Mouse (Mus musculus): ENCODE results near the gene Zfp148.
"Not testable (repeated sequence)": the region's sequence is repeated elsewhere in the genome, so short reads cannot be mapped to it uniquely, and the experiment has no call there.

Gene Zfp148

DNA sequence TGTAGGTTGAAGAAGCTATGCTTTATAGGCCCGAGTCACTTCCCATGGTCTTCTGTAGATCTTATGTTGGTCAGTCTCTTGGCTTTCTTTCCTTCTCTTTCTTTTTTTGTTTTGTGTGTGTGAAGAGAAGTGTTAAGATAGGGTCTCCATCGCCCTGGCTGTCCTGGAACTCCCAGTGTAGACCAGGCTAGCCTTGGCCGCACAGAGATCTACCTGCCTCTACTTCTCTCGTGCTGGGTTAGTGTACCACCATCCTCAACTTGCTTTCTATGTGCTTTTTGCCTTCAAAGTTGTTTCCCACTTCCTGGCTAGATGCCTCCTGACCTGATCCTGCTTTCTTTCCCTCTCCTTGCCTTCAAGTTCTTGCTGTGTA is 84.6 kb downstream of the Zfp148 start:
- no peak for DNase-seq

DNA sequence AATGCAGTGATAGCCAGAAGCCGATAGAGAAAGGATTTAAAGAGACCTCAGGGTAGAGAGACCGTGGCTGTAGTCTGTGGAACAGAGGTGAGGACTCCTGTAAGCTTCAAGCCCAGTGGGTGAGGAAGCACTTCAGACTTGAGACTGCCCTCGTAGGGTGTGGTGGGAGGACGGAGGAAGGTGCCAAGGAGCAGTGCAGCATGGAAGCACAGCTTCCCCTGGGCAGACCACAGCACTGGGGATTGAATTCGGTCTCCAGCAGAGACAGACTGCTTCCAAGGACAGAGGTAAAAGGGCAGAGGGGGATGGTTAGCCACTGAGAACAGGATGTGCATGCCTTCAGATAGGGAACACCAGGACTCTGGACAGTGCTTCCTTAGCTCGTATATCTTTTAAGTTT is 86.8 kb downstream of the Zfp148 start:
- DNase-seq = peak; percentile 79

DNA sequence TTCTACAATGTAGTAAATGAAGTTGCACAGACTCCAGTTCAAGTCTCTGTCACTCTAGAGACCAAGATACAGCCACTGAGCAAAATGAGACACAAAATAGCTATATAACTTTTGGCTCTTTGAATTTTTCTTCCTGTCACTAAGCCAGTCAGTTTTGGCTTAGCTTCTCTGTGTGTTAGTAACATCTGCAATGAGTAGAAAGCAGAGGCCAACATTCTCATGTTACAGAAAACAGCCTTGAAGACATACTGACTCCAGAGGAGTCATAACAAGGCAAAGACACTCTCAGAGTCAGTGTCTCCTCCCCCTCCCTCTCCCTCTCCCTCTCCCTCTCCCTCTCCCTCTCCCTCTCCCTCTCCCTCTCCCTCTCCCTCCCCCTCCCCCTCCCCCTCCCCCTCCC is 89.3 kb downstream of the Zfp148 start:
- no peak for DNase-seq

DNA sequence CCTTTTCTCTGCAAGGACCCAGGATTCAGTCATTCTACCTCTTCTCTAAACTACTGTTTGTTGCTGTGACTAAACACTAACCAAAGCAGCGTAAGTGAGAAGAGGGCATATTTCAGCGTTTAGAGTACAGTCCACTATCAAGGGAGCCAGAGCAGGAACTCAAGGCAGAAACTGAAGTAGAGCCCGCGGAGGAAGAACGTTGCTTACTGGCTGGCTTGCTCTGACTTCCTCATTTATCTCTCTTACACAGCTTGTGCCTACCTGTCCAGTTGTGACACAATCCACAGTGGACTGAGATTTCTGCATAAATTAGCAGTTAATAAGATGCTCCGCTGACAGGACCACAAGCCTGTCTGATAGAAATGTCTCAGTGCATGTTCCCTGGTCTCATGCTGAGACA is 93.7 kb downstream of the Zfp148 start:
- no peak for DNase-seq

GRCm38 (mm10) chr16:33479926-33480325 is 99.3 kb downstream of the Zfp148 start:
- no peak for DNase-seq

DNA sequence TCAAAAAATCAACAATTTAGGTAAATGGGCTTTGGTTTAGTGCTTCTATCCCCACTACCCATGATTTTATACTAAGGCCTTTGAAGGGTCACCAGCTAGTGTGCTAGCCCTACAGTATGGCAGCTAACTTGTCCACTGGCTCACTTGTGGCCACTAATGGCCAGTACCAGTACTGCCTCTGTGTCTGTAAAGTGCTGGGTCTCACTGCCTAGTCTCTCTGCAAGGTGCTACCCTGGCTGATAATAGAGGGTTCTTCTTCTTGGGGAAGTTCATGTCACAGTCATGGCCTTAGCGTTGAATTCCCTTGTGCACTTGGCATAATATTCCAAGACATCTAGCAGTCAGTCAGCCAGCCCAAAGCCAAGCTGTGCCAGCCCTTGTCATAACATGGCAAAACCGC is 100.5 kb downstream of the Zfp148 start:
- DNase-seq = peak; percentile 36

DNA sequence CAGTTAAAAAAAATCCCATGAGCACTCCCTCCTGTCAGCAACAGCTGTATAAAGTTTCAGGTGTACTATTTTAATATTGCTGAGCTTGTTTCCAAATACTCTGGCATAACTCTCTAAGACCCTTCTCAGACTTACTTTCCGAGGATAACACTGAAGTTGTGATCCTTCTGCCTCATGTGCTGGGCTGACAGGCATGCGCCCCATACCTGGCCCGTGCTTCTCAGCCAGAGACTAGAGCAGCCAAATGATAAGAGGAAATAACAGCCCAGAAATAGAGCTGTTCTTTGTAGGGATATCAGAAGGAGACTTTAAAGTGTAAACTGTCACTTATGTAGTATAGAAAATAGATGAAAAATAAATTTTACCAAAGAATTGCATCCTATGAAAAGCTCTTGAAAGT is 101.7 kb downstream of the Zfp148 start:
- DNase-seq = no peak

DNA sequence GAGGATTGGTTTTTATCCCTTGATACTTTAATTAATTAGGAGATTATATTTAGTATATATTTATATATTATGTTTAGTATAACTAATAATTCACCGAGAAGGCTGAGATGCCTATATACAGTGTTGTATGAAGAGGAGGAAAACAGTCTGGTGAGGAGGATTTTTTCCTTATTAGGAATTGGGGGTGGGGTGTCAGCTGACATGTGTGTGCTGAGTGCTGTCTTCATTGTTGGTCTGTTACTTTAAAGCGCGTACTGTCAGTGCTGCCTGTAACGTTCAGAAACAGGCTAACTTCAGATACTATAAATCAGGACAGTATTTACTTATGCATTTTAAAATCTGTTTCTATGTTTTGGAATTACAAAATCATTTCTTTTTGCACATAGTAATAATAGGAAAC is 107.1 kb downstream of the Zfp148 start:
- DNase-seq = no peak

GRCm38 (mm10) chr16:33494374-33494773 is 113.7 kb downstream of the Zfp148 start:
- no peak for DNase-seq

DNA sequence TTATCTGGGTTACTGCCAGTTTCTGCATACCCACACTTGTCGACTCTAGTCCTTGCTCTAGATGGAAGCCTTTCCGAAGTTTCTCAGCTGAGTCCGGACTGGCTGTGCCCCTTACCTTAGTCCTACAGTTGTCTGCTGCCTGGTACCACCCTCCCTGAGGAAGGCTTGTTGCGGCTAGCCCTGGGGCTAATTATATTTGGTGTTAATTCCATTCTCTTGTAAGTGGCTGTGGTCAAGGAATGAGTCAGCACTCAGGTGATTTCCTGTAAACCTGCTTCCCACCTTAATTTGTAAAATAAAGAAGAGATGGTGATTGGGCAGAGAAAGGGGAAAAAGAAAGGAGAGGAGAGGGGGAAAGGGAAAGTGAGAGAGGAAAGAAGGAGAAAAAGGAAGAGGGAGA is 127.4 kb downstream of the Zfp148 start:
- no peak for DNase-seq

GRCm38 (mm10) chr16:33509231-33509630 is 128.6 kb downstream of the Zfp148 start:
- DNase-seq = not testable (repeated sequence)

DNA sequence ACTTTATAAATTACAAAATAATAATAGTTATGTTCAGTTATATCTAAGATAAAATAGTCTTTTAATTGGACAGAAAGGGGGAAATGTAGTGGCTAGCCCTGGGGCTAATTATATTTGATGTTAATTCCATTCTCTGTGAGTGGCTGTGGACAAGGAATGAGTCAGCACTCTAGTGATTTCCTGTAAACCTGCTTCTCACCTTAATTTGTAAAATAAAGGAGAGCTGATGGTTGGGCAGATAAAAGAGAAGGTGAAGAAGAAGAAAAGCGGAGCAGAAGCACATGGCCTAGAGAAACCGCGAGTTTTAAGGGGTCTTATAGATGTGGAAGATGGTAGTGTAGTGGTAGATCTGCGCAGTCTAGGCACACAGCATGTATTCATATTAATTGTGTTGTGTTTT is 130.2 kb downstream of the Zfp148 start:
- DNase-seq = not testable (repeated sequence)

DNA sequence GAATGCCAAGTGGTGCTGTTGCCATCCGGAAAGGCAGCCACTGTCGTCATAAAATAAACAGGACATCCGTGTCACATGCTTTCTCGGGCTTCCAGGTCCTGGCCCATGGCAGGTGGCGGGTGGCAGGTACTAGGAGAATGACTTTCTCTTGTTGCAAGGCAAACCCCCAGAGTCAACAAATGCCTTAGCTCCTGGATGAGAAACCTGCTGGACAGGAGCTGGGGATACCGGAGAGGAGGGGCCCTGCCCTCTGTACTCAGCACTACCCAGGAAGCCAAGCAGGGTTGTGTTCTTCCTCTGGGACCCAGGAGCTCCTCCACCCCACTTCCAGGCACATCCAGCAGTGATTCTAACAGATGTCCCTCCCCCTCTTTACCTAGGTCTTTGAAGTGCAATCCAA is 131.9 kb downstream of the Zfp148 start:
- DNase-seq = no peak

- DNase-seq = peak; percentile 10
Measured at GRCm38 (mm10) chr16:33516807-33517565, 136.3 kb downstream of the Zfp148 start, which contains the start of gene Slc12a8. Slc12a8 (plus strand) TSS chr16:33517328.

GRCm38 (mm10) chr16:33517627-33518026 is 137.0 kb downstream of the Zfp148 start:
- no peak for DNase-seq

DNA sequence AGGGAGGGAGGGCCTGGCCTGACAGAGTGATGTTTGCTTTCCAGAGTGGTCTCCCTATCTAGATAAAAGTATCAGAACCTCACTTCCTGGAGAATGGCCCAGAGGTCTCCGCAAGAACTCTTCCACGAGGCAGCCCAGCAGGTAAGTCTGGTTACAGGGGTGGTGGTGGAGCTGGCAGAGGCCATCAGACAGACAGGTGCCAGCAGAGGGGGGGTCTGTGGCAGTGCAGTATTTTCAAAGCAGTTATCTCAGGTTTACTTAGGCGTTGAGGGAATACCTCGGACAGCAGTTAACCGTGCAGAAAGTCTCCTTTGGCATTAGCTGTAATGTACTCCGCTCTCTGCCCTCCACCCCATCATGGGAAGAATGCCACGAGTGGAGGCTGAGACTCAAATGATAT is 137.6 kb downstream of the Zfp148 start:
- no peak for DNase-seq

DNA sequence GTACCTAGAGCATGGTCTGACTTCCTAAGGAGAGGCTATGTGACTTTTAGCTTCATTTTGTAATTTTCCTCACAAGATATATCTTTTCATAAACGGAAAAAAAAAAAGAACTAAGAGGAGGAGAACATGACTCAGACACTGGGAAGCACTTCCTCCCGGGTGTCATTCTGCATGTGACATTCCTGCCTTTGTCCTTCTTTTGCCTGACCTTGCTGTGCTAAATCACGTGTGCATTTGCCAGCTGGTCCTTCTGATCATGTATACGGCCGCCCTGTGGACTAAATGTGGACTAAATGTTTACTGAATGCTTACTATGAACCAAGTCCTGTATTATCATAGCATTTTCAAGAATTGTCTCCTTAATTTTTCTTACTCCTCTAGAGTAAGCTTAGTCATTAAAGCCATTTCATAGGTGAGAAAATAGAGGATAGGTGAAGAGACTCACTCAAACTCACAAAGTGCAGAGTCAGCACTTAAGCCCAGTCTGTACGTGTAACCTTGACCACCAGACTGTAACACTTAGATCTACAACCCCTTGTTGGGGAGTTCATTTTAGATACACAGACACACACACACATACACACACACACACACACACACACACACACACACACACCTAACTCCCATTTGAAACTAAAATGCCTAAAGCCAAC is 139.4 kb downstream of the Zfp148 start:
- no peak for DNase-seq

DNA sequence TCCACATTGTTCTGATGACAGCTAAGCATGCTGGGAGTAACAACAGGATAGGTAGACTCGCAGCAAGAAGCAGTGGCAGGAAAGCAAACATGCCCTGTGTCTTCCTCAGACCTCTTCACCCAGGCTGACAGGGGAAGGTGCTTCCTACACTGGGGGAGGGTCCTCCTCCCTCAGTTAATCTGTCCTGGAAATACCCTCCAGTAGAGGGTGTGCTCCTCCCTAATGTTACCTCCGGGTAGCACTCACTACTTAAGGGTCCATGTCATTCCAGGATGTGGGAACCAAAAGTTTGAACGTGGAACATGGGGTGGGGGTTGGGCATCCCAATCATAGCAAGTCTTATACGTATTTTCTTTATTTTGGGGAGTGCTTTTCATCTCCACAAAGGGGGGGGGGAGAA is 141.9 kb downstream of the Zfp148 start:
- DNase-seq = no peak

DNA sequence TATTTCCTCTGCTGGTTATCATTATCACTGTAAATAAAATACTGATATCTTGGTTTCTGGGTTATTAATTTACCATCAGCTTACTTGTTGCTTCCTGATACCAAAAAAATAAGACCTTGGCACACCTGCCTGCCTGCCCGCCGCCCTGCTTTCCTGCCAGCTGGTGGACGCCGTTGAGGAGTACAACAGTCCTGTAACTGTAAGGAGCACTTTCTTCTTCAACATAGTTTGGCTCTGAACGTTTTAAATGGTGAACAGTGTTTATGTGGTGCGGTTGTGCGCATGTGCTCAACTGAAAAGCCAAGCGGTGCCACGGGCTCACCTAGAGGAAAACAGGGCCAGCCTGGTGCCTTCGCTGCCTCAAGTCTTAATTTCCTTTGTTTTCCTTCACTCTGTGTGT is 142.9 kb downstream of the Zfp148 start:
- no peak for DNase-seq

GRCm38 (mm10) chr16:33529502-33530454 is 149.1 kb downstream of the Zfp148 start:
- DNase-seq = no peak

- DNase-seq = no peak
Measured at GRCm38 (mm10) chr16:33531184-33531583, 150.5 kb downstream of the Zfp148 start.

- DNase-seq = no peak
Measured at GRCm38 (mm10) chr16:33536456-33536855, 155.8 kb downstream of the Zfp148 start.

DNA sequence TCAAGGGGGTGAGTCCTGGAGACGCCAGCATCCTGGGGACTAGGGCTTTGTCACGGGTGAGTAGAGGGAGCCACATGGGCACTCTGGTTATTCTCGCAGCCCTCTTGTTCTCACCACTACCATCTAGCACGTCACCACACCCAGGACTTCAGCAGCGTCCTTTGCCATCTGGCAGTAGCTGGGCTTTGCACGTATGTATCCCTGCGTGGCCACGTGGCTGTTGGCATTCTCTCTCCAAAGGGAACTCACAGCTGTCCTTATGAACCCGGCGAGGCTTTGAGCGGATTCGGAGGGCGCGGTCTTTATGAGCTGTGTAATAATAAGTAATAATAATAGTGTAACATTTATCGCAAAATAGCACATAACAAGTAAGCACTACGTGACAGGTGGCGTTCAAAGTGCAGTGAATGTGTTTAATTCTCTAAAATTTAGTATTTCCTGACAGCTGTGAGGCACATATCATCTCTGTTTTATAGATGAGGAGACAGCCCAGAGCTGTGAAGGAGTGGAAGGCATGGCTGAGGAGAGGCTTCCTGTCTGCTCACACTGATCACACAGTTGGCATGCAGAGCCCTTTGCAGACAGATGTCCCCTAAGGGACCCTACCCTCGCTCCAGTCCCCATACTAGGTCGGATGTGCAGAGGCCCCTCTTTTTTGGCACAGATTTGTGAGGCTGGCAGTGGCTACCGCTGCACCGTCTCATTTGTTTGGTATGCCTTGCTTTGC is 157.0 kb downstream of the Zfp148 start:
- no peak for DNase-seq
